ENCODE assay signal across 15 mouse cellular contexts in genomic region chr14:31665566-31665940, GRCm38 (mm10). TPM values are rescaled to one million over a fixed set of nuclear protein-coding genes. Genes with fewer than 3 reads are reported as not detected.
DNase-seq lines count a peak whose midpoint lies in the region; ATAC-seq and TF ChIP-seq lines count a peak whose summit lies in the region.
"Had no signal": no experiment of that assay in that cellular context is flagged by ENCODE, and none has a peak within 500 bp of the region (broad histone marks: within the 10 kb centered on the region; RNA-seq: fewer than 3 reads in every experiment).

No protein-coding gene starts in this region.

- no peak overlapping the region for H3K9ac ChIP-seq in neural tube, embryonic 15.5 days (replicated peaks)
- H3K9ac ChIP-seq: liver, embryonic 12.5 days; midbrain, embryonic 15.5 days had no signal

- 65% methylated on average over 4 of the region's 4 CpGs for WGBS in neural tube, embryonic 15.5 days

- H3K36me3 ChIP-seq in neural tube, embryonic 15.5 days: no peaks in the 10 kb centered on the region
- H3K36me3 ChIP-seq: midbrain, embryonic 15.5 days had no signal

- ATAC-seq in neural tube, embryonic 15.5 days (ENCODE audit: low FRiP score): no peak
- ATAC-seq: liver, embryonic 12.5 days; midbrain, embryonic 15.5 days had no signal

- peaks cover 32% of the 10 kb centered on the region for H3K4me1 ChIP-seq in embryonic fibroblast, embryonic 13.5 days (ENCODE audit: control insufficient read depth, insufficient read depth, low read length)
- H3K4me1 ChIP-seq in neural tube, embryonic 15.5 days: peaks cover 59% of the 10 kb centered on the region

- intact Hi-C loops in gastrocnemius, adult 2 months (cut with DNase I): no loop called here

- peak overlapping the region; percentile 100 for H3K27ac ChIP-seq in gastrocnemius, adult 2 months
- H3K27ac ChIP-seq in embryonic fibroblast, embryonic 13.5 days (ENCODE audit: insufficient read depth, low read length): peak overlapping the region; percentile 99
- H3K27ac ChIP-seq in neural tube, embryonic 15.5 days (replicated peaks): peak overlapping the region; percentile 99
- H3K27ac ChIP-seq: kidney, postnatal 0 days; liver, embryonic 12.5 days; midbrain, embryonic 15.5 days had no signal

- H3K9me3 ChIP-seq in neural tube, embryonic 15.5 days (replicated peaks): no peaks in the 10 kb centered on the region
- H3K9me3 ChIP-seq: liver, embryonic 12.5 days; midbrain, embryonic 15.5 days had no signal

- H3K4me3 ChIP-seq in gastrocnemius, adult 2 months: no peak overlapping the region
- H3K4me3 ChIP-seq in embryonic fibroblast, embryonic 13.5 days (ENCODE audit: insufficient read depth, low read length): no peak overlapping the region
- no peak overlapping the region for H3K4me3 ChIP-seq in neural tube, embryonic 15.5 days (replicated peaks)
- H3K4me3 ChIP-seq: liver, embryonic 12.5 days; midbrain, embryonic 15.5 days had no signal

- no peaks in the 10 kb centered on the region for H3K27me3 ChIP-seq in neural tube, embryonic 15.5 days (replicated peaks)
- H3K27me3 ChIP-seq: midbrain, embryonic 15.5 days had no signal

- no peak overlapping the region for H3K4me2 ChIP-seq in neural tube, embryonic 15.5 days
- H3K4me2 ChIP-seq: liver, embryonic 12.5 days; midbrain, embryonic 15.5 days had no signal

- TF ChIP-seq POLR2A in embryonic fibroblast, embryonic 13.5 days (IDR thresholded peaks at IDR 0.05; ENCODE audit: low read depth, low read length): no peak

- TF ChIP-seq CTCF in gastrocnemius, adult 2 months (IDR thresholded peaks at IDR 0.05): no peak
- TF ChIP-seq CTCF in embryonic fibroblast, embryonic 13.5 days (IDR thresholded peaks at IDR 0.05; ENCODE audit: borderline replicate concordance, insufficient read depth, low read length): no peak

- no peak for DNase-seq in gastrocnemius, adult 2 months
- no peak for DNase-seq in gastrocnemius, postnatal 4 days (ENCODE audit: low spot score in 2 of 2)
- peak; percentile 65 for DNase-seq in layer of hippocampus, adult 9-11 months
- DNase-seq in layer of hippocampus, postnatal 36 days: no peak
- no peak for DNase-seq in thymus, postnatal 14 days
- DNase-seq in lung, postnatal 4 days: no peak
- DNase-seq: adrenal gland, postnatal 10 days; cerebellum, postnatal 36 days; heart, adult 18-20 months; right cerebral cortex, postnatal 25 days had no signal

RNA-seq across cellular contexts. Expression of gene Hacl1, which starts 24.5 kb away (rescaled TPM):
- 1 to 10 TPM; 4.9 to 5.7 TPM for total RNA-seq in gastrocnemius, adult 2 months (2021)
- 10 to 100 TPM; 15.0 to 15.4 TPM for total RNA-seq in gastrocnemius, postnatal 4 days (2021)
- total RNA-seq in layer of hippocampus, postnatal 36 days (2021): 1 to 10 TPM; 6.6 to 9.8 TPM
- 11.0 and 11.5 TPM in 2 replicates for polyA plus RNA-seq in embryonic fibroblast, embryonic 13.5 days (2011; ENCODE audit: insufficient read length, low read depth, missing spikeins)
- 7.9 and 11.0 TPM in 2 replicates for polyA plus RNA-seq in neural tube, embryonic 15.5 days (2015; fragmentation: Nextera tagmentation; extraction: Ambion mirVana)

RNA-seq across cellular contexts. Expression of gene Btd, which starts 24.7 kb away (rescaled TPM):
- total RNA-seq in gastrocnemius, adult 2 months (2021): 1 to 10 TPM; 3.8 to 5.8 TPM
- 10 to 100 TPM; 16.9 to 19.1 TPM for total RNA-seq in gastrocnemius, postnatal 4 days (2021)
- 10 to 100 TPM in 1 of 2 experiments, 1 to 10 TPM in 1; 9.5 to 10.9 TPM for total RNA-seq in layer of hippocampus, postnatal 36 days (2021)
- 13.6 and 15.8 TPM in 2 replicates for polyA plus RNA-seq in embryonic fibroblast, embryonic 13.5 days (2011; ENCODE audit: insufficient read length, low read depth, missing spikeins)
- 15.6 and 19.0 TPM in 2 replicates for polyA plus RNA-seq in neural tube, embryonic 15.5 days (2015; fragmentation: Nextera tagmentation; extraction: Ambion mirVana)

RNA-seq across cellular contexts. Expression of gene Gm49387, which starts 24.9 kb away (rescaled TPM):
- under 1 TPM; 0.70 to 0.84 TPM for total RNA-seq in gastrocnemius, adult 2 months (2021)
- not detected for total RNA-seq in gastrocnemius, postnatal 4 days (2021)
- total RNA-seq in layer of hippocampus, postnatal 36 days (2021): not detected
- polyA plus RNA-seq in embryonic fibroblast, embryonic 13.5 days (2011; ENCODE audit: insufficient read length, low read depth, missing spikeins): not detected in 2 replicates
- polyA plus RNA-seq in neural tube, embryonic 15.5 days (2015; fragmentation: Nextera tagmentation; extraction: Ambion mirVana): 0.24 and 0.59 TPM in 2 replicates
- polyA plus RNA-seq: kidney, postnatal 0 days had no signal
